Mouse (Mus musculus) gastrocnemius, postnatal 4 days (tissue): ENCODE data around the gene Gm45521. TPM values are rescaled to one million over a fixed set of nuclear protein-coding genes. Genes with fewer than 3 reads are reported as not detected.
"Not testable (repeated sequence)": the region's sequence is repeated elsewhere in the genome, so short reads cannot be mapped to it uniquely, and the experiment has no call there.

Source experiments
- DNase-seq, 2 experiments: peaks; one replicate each; pipeline ENCODE4 v3.0.0; 2021 to 2022; ENCODE audit warnings: low spot score in 2 of 2, mixed read lengths in 2 of 2
- total RNA-seq, 2 experiments: library from RNA; stranded (reverse); gene quantifications; 2 replicates each; pipeline ENCODE4 v1.2.3; 2021

The Gm45521 gene
- total RNA-seq, 2 experiments from 2014 or later: not detected

DNA sequence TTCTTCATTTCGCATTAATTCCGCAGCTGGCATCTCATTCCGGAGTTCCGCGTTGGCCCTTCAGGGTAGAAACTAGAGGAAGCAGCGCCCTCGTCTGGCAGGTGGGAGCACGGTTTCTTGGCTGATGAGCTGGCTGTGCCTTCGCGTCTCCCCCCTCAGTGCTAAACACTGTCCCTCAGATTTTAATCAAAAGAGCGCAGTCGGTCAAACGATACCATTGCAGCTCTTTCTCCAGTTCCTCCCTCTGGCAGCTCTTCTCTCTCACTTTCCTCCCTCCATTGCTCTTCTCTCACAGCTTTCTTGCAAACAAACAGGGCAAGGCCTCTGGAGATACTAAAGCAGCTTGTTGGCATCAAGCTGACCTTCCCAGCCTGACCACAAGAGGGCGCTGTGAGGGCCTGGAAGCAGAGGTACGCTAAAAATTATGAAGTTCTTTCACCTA is 40.2 kb downstream of the Gm45521 start:
- DNase-seq: peak; percentile 75 to 87

DNA sequence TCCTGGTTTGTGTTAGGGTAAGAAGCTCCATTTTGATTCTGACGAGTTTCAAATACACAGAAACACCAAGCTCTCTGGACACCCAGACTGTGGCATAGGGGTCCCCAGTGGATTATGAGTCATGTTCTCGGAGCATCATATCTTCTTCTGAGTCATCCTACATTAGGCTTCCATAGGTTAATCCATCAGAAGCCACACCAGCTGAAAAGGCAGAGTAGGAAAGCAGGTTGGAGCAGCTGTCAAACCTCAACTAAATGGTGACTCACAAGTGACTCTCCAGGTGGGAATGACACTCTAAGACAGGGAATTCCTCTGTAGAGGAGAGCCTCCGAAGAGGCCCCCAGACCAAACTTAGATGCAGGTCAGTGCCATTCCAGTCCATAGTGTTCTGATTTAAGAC is 41.9 kb downstream of the Gm45521 start:
- no peak for DNase-seq

DNA sequence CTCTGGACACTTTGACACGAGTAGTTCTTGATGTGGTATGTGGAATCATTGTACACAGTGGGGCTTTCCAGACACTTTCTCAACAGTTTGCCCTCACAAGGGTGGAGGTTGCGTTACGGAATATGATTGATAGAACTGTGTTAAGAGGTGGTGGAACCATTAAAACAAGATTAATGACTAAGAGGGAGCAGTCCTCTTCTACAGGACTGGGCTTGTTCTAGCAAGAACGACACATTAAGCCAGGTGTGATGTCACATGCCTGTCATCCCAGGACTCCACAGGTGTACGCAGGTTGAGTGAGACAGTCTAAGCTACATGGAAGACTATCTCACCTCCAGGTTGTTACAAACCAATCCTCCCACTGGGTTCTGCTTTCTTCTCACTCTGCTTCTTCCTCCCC is 42.3 kb downstream of the Gm45521 start:
- no peak for DNase-seq

DNA sequence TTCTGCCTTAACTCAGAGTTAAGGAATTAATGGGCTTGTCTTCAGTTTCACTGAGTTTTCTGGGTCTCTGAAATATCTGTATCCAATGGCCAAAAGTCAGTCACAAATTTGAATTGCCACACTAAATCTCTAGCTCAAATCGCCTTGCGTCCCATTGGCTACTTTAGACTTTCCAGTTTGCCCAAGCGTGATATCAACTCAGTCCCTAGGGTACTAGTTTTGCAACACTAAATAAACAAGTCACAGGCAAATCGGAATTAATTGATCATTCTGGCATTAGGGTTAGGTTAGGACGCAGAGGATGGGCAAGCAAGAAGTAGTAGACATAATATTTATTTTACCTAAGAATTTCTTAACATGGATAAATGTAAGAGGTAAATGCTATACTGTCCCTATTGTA is 43.2 kb downstream of the Gm45521 start:
- no peak for DNase-seq

DNA sequence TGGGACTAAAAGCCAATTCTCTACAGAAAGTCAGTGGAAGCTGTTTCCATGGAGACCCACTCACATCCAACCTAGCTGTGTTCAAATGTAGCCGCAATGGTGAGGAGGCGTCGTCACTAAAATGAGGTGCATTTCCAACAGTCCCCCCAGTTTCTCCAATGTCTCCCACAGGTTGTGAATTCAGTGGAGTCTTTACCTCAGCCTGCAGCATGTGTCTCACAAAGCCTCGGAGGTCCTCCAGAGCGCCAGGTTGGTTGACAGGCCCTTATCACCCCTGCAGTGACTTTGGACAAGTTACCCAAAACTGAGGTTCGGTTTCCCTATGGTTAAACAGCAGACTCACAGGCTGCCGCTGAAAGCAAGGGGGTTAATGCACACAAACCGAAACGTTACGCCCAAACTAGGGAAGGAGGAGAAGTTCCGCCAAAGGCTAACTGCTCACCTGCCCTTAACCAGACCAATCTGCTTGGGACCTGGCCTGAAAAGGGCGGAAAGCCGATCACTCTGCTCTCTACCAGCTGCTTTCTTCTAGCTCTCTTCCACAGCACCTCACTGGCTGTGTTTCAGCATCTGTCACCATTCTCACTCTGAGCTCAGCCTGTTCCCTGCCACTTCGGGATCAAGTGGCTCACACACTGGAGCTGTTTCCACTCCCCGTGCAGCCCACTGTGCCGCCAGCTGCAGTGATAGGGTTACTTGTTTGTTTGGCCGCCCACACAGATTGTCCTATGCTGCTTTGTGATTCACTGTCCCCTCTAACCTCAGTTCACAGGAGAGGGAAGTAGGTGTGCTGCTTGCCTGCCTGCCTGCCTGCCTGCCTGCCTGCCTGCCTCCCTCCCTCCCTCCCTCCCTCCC is 44.0 kb downstream of the Gm45521 start:
- no peak for DNase-seq

DNA sequence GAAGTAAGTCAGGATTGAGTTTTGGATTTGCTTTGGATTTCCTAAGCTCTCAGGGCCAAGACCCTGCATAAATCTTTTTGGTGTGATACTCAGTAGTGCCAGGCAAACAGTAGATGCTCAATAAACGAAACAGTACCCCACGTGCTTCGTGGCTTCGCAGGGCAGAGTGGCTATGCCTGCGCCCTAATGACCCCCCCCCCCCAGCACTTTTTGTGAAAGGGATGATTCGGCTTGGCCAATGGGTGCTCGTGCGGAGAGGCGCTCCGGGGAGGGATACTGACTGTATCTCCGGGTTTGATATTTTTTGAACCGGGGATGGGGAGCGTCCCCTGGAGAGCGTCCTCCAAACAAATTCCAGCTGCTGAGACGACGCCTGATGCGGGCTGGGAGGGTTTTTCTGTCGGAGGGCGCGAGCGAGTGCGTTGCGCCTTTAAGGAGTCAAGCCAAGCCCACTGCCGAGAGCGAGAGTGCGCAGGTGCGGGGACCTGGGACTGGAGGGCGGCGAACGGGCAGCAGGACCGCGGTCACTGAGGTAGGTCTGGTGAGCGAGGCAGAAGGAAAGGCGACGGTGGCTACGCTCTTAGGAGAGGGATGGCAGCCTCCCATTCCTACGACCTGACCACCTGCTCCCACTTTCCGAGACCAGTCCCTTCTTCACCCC is 45.5 kb downstream of the Gm45521 start, which contains the start of gene Abhd6:
Gene Abhd6 (plus strand): TSS at position 471 of the 661 bp plus-strand sequence.
- peak; percentile 64 to 78 for DNase-seq

DNA sequence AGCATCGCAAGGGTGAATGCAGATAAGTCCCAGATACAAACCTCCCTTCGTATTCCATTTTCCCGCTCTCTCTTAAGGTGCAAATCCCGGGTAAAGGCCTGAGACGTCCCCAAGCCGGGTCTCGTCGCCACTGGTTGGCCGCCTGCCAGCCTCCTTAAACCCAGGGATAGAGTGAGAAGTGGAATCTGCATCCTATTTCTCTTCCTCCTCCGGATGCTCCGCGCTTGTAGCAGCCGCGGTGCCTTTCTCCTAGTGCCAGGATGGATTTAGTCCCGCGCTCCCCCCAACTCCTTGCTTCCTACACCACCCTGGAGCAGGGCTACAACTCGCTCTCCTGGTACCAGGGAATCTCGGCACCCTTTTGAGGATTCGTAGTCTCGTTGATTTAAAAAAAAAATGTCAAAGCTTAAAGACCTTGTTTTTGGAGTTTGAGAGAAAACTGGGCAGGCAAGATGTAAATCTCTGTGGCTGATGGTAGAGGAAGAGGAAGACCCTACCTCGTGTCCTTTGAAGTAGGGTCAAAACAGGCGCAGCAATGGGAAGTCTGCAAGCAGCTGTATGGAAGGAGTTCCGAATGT is 46.1 kb downstream of the Gm45521 start:
- peak; percentile 28 to 51 for DNase-seq

DNA sequence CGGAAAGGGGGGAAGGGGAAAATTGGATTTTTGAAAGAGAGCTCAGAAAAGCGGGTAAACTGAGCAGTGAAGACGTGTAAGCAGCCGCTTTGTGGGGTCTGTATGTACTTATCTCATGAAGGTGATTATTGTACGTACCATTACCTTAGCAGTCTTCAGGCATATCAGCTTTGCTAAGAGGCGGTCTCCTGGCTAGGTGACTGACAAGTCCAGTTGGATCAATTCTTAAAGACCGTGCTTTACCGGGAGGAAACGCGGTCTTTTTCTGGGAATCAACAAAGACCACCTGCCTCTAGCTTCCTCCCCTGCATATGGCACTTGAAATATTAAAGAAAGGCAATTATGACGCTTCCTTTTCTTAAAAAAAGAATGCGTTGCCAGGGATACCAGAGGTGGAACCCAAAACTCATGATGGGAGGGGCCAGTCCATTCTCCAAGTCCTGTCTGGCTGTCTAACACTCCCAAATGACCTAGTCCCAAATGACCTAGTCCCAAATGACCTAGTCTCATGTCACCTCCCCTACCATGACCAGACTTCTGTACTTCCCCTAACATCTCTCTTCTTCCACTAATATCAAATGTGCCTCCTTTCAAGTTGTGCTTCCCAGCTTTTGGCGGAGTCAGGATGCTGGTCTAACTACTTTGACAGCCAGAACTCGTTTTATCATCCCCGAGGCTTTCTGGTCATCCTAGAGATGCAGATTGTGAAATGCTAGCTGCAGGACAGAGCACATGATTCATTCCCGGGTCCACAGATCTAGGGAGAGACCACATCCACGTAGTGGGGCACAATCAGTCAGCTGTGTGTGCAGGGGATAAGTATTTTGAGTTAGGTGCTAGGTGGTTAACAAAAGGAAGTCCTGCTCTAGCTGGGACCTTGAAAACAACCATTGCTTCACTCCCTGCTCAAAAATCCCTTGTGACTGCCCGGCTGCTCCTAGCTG is 46.9 kb downstream of the Gm45521 start:
- DNase-seq: no peak

DNA sequence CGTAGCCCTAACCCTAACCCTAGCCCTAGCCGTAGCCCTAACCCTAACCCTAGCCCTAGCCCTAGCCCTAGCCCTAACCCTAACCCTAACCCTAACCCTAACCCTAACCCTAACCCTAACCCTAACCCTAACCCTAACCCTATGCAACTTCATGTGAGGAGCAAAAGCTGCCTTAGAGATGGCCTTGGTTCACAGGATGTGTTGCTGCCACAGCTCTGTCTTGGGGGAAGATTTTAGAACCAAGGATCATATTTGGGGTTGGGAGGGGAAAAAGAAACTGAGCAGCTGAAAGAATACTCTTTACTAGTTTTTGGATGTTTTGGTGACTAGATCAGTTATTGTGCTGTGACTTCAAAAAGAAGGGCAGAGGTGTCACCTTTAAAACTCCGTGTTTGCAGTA is 49.0 kb downstream of the Gm45521 start:
- DNase-seq: not testable (repeated sequence)

DNA sequence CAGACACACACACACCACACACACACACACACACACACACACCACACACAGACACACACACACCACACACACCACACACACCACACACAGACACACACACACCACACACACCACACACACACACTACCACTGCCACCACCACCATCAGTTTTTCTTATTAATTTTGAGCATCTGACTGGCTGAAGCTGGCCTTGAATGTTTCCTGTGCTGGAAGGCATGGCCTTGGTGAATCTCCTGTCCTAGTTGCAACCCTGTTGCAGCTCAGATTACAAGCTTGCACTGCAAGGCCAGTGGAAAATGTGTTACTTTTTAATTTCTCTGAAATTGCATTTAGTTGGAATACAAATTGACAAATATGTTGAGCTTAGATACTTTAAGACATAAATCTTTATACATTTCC is 50.0 kb downstream of the Gm45521 start:
- no peak for DNase-seq

DNA sequence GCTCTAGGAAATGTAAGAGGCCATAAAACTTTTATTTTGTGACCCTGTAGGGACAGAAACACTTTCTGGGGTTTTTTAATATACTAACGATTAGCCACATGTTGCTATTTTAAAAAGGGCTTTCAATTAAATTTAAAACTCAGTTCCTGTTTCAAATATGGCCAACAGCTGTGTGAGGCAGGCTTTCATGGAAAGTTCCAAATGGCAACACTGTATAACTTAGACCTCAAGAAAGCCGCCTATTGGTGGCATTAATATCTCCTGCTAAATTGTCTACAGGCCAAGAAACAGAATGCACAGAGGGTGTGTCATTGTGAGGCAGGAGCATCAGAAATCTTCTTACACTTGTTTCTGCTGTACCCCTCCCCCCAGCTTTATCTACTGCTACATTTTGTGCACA is 50.4 kb downstream of the Gm45521 start:
- no peak for DNase-seq

DNA sequence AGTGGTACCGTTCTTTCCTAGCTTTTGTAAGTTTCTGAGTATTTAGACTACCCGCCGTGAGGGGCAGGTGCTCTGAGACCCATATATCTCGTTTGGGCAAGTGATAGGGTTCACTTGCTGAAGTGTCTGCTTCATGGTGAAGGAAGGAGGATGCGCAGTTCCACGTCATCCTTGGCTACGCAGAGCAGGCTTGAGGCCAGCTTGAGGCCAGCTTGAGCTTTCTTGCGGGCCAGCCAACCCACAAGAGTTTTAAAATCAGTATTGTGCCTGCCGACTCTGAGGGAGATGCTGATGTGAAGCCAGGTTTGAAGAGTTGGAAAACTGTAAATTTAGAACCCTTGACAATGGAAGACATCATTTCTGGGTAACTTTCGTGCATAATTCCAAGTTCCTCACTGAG is 50.8 kb downstream of the Gm45521 start:
- no peak for DNase-seq

Other genes starting within 250 kb of the Gm45521 start
- gene Gm26661, start 165.7 kb upstream of the Gm45521 start, total RNA-seq: not detected
- 10 to 100 TPM; 48.6 to 48.8 TPM for gene Flnb, start 139.3 kb upstream of the Gm45521 start, total RNA-seq
- gene Dnase1l3, start 37.3 kb downstream of the Gm45521 start, total RNA-seq: under 1 TPM; 0.07 to 0.10 TPM
- 1 to 10 TPM; 2.4 to 3.8 TPM for gene Abhd6, start 45.6 kb downstream of the Gm45521 start, total RNA-seq
- gene Rpp14, start 123.1 kb downstream of the Gm45521 start, total RNA-seq: 10 to 100 TPM; 18.0 to 21.9 TPM
- gene Pxk, start 140.9 kb downstream of the Gm45521 start, total RNA-seq: 10 to 100 TPM; 17.3 to 17.4 TPM
- gene Pdhb, start 215.7 kb downstream of the Gm45521 start, total RNA-seq: 100 to 1,000 TPM; 273 to 282 TPM